Mouse (Mus musculus): Measurements from ENCODE around the gene Chst13.
A peak's percentile ranks its signal among the peaks of the same experiment; 100 is the strongest.

Gene Chst13

DNA sequence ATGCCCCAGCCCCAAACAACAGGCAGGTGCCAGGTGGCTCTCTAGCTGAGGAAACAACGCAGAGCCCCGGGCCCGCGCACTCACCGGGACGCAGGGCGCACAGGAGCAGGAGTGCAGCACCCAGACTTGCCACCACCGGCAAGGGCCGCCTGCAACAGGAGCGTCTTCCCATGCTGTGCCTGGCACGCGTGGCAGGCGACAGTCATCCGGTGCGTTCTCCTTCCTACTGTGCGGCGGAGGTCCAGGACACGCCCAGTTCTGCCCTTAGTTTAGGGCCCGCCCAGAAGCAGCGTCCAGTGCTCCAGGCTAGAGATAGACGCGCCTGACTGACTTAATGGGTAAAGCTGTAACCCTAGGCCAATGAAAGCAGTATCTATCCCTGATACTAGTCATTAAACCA lies at the start of gene Chst13:
Chst13 (minus strand) TSS at position 195 of the 400 bp plus-strand sequence.
- DNase-seq (ENCODE audit: low read depth, low spot score): no peak

DNA sequence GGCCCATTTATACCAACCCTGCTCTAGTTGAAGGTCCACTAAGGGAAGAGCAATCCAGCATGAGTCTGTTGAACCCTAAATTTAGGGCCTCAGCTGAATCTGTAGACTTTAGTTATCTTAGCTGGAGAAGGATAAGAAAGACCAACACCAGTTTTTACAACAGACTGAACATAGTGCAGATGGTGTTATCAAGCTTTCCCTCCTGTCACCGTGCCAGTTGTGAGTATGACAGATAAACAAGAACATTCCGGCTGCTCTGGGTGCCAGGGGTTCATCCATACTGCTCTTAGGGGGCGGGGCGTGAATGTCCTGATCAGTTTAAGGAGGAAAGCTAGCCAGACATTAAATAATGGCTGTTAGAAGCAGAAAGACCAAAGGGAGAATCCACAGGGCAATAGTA lies 49.7 kb upstream of the Chst13 start:
- no peak for DNase-seq (ENCODE audit: low read depth, low spot score)

DNA sequence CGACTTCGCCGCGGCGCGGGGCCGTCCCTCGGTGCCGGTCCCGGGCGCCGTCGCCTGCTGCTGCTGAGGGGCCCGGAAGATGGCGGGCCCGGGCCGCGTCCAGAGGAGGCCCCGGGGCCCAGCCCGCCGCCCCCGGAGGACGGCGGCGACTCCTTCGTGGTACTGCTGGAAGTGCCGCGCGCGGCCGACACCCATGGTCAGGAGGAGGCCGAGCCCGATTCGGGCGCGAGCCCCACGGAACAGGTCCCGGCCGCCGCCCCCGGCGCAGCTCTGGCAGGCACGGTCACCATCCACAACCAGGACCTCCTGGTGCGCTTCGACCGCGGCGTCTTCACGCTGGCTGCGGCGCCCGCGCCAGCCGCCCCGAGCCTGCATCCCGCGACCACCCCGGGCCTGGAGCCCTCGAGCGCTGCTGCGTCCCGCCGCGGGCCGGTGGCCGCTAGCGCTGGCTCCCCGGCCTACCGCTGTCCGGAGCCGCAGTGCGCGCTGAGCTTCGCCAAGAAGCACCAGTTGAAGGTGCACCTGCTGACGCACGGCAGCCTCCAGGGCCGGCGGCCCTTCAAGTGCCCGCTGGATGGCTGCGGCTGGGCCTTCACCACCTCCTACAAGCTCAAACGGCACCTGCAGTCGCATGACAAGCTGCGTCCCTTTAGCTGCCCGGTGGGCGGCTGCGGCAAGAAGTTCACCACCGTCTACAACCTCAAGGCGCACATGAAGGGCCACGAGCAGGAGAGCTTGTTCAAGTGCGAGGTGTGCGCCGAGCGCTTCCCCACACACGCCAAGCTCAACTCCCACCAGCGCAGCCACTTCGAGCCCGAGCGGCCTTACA lies 45.0 kb upstream of the Chst13 start:
- peak; percentile 49 for DNase-seq (ENCODE audit: low read depth, low spot score)

- DNase-seq (ENCODE audit: low read depth, low spot score): peak; percentile 99
These were observed 44.2 kb upstream of the Chst13 start, which contains the start of gene Zxdc for GRCm38 (mm10) chr6:90368976-90369724. Gene Zxdc, plus strand, starts transcription at chr6:90369492.

- no peak for DNase-seq (ENCODE audit: low read depth, low spot score)
These were observed 38.3 kb upstream of the Chst13 start for GRCm38 (mm10) chr6:90363301-90363700.

GRCm38 (mm10) chr6:90360922-90361614 lies 36.1 kb upstream of the Chst13 start:
- DNase-seq (ENCODE audit: low read depth, low spot score): no peak

DNA sequence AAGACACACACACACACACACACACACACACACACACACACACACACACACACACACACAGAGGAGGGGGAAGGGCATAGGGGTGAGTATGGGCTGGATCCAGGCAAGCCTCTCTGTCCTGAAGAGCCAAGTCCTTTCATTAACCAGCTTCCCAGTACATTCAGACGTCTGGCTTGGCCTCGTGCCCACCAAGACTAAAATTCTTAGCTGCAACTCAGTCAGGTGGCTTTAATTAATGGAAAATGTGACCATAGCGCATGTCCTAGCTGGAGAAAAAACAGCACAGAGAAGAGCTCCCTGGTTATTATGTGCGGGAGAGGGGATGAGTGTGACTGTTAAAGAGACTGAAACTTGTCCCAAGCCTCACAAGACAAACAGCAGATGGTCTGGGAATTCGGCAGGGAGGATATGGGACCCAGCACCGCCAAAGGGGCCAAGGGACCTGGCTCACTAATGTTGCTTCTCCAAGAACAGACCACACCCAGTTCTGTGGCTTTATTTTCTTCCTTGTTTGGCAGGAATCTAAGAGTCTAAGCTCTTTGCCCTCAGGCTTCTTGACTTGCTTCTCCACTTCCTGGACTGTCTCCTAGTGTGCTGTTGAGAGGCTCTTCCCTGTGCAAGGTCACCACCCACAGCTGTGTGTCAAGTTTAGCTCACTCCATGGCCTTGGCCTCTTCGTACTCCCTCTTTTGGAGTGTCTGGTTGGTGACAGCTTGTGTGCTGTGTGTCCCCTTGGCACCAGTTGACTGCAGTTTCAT lies 35.2 kb upstream of the Chst13 start:
- DNase-seq (ENCODE audit: low read depth, low spot score): no peak

DNA sequence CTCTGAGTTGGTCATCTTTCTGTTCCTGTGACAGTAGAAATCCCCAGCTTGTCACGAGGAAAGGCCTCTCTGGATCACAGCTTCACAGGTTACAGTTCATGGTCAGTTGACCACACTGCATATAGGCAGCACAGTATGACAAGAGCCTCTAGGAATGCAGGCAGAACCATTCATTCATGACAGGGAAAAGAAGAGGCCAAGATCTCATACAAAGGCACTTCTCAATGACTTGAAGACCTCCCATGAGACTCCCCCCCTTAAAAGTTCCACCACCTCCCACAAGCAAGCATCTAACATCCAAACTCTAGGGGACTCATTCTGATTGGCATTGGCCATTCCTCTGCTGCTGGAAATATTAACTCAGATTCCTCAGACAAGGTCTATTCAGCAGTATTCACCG lies 34.5 kb upstream of the Chst13 start:
- no peak for DNase-seq (ENCODE audit: low read depth, low spot score)

DNA sequence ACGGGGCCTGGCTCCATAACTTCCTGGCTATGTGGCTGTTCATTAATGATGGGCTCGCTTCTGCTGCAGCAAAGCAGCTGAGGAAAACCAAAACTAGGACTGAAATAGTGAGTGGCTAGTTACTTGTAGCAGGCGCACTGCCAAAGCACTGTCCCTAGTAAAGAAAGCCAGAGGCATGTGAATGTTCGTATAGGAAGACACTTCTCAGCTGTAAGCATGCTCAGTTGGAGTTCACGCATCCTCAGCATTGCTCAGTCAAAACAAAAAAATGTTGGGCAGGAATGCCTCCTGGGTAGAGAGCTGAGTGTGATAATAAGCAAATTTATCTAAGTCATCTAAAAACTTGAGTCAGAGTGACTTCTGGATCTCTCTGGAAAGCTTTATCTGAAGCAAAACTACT lies 33.2 kb upstream of the Chst13 start:
- DNase-seq (ENCODE audit: low read depth, low spot score): no peak

DNA sequence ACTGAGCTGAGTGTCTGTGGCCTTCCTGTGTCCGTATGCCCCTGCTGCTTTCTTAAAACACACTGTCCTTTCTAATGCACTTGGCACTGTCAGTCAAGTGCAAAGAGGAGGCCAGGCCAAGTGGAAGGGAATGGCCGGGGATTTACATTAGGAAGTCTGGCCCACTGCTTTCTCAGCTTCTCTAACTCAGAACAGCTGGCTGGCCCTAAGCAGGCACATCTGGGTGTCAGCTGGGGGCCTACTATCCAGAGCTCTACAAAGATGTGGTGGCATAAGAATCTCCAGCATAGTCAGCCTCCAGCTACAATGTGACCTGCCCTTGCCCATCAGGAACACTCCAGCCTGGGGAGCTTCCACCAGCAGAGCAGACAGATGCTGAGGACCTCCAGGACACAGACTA lies 25.0 kb upstream of the Chst13 start:
- no peak for DNase-seq (ENCODE audit: low read depth, low spot score)

- DNase-seq (ENCODE audit: low read depth, low spot score): no peak
These were observed 23.5 kb upstream of the Chst13 start for GRCm38 (mm10) chr6:90348500-90348899.

GRCm38 (mm10) chr6:90347183-90347582 lies 22.2 kb upstream of the Chst13 start:
- DNase-seq (ENCODE audit: low read depth, low spot score): no peak

DNA sequence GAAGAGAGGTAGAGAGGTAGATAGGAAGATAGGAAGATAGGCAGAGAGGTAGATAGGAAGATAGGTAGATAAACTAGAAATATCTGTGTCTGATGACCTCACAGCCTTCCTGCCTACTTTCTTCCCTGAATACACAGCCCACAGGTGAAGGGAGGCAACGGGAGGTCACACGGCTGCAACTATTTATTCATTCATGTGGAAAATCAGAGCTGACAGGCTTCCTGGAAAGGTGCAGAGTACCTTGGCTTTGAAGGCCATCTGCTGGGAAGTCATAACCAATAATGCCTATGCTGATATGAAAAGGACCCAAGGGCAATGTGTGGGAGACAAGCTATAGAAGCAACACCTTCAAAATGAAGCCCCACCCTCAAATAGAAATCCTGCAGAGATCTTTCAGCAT lies 17.4 kb upstream of the Chst13 start:
- no peak for DNase-seq (ENCODE audit: low read depth, low spot score)

DNA sequence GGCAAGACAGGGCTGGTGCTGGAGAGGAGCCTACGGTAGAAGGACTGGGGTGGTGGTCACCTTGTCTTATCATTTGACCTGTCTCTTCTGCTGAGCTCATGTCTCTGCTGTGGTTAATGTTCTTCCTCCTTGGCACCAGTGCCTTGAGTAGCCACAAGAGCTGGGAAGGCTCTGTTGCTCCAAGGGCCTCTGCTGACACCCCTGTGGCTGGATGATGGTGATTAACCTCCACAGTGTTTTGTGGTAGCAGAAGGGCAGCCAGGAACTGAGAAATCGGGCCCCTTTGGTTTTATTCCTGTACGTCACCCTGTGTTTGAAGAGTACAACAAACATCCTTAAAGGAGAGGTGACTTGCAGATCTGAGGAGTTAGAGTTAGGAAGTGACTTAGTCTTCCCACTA lies 9.3 kb upstream of the Chst13 start:
- DNase-seq (ENCODE audit: low read depth, low spot score): no peak

DNA sequence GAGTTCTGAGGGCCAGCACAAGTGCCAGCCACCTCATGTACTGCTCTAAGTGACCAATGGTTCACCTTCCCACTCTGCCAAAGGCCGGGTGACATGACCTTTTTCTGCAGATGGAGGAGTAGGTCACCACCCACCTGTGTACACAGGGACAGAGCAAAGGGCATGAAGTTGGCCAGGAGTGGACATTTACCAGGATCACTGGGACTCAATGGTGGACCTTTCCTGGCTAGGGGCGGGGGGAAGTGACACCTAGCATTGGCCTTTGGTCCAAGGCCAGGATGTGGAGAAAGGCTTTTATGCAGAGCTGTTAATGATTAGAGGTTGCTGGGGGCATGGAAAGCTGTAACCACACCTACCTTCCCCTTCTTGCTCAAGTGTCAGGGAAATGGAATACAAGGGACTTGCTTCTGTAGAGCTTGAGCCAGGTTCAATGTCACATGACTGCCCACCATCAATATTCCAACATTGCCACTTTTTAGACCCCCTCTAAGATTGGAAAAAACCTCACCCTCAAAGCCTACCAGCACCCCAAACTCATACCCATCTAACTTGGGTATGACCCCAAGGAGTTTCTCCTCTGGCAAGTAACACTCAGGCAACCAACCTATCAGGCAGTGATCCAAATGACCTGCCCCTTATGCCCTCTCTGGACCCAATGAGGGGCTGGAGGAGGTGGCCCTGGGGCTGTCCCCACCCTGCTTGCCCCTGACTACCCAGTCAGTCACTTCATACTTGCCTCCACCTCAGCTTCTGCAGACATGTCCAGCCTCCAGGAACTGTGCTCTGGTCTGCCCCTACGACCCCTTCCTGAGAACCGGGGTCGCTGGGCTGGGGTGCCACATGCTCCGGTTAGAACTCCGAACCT lies 7.8 kb upstream of the Chst13 start, which contains the start of gene Uroc1:
Uroc1 (plus strand) TSS at position 724 of the 865 bp plus-strand sequence.
- no peak for DNase-seq (ENCODE audit: low read depth, low spot score)

GRCm38 (mm10) chr6:90329953-90330352 lies 5.0 kb upstream of the Chst13 start:
- no peak for DNase-seq (ENCODE audit: low read depth, low spot score)

DNA sequence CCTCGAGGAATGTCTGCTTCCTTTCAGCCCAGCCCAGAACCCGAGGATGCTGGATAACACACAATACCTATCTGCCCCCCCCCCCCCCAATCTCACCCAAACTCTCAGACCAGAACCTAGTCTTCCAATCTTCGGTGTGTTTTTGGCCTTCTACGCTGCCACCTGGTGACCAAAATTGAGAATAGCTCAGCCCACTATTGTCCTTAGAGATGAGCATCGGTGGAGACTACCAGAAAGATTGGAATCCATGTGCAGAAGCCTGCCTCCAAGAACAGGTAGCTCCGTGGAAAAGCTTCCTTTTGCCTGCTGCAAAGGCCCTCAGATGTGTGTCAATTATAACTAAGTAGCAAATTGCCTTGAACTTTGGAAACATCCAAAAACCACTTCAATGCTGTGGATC lies 2.7 kb upstream of the Chst13 start:
- DNase-seq (ENCODE audit: low read depth, low spot score): peak; percentile 6

DNA sequence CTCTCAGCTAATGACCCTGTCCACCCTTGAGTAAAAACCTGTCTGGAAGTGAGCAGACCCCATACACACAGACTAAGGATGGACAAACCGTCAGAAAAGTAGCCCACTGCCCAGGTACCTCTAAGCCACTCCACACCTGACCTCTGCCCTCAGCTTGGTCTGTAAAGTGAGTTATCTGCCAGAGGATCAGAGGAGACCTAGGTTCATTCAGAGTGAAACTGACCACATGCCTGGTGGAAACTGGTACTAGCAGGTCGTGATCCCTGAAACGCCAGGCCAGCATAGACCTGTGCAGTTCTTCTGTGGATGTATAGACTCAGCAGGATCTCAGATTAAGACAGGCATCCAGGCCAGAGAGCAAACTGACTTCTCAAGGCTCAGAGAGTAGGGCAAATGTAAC lies 522 bp downstream of the Chst13 start:
- DNase-seq (ENCODE audit: low read depth, low spot score): no peak

- DNase-seq (ENCODE audit: low read depth, low spot score): no peak
These were observed 959 bp downstream of the Chst13 start for GRCm38 (mm10) chr6:90324026-90324425.

GRCm38 (mm10) chr6:90321811-90322210 lies 3.2 kb downstream of the Chst13 start:
- no peak for DNase-seq (ENCODE audit: low read depth, low spot score)

DNA sequence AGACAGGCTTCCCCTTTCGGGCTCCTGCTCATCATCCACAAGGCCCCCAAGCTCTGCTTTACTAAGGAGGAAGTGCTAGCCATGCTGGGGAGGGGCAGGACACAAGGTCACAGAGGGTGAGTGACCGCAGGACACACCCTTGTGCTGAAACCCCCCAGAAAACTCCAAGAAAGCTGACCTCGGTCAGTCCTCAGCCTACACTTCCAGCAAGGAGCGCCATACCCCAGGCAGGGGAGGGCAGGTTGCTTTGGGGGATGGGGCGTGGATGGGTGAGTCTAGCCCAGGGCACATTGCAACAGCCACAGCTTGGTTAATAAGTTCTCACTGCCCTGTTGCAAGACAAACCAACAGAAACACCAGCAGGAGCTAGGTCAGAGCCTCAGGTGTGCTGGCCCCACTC lies 4.6 kb downstream of the Chst13 start:
- no peak for DNase-seq (ENCODE audit: low read depth, low spot score)

Data from CD4-positive, CD25-positive, alpha-beta regulatory T cell, adult 2 months (primary cell).